Mouse (Mus musculus) frontal cortex, postnatal 14 days (tissue): ENCODE measurements at regions not wholly inside any gene's neighbourhood (a gene's known extent, or its start where the extent isn't known, plus 50 kb on each side); places are given as distances from the start of the nearest gene placed in this dataset.

ENCODE experiments used
- DNase-seq, 2 experiments: peaks; one replicate each; pipeline ENCODE4 v3.0.0; 2022; ENCODE audit warnings: low spot score in 2 of 2

DNA sequence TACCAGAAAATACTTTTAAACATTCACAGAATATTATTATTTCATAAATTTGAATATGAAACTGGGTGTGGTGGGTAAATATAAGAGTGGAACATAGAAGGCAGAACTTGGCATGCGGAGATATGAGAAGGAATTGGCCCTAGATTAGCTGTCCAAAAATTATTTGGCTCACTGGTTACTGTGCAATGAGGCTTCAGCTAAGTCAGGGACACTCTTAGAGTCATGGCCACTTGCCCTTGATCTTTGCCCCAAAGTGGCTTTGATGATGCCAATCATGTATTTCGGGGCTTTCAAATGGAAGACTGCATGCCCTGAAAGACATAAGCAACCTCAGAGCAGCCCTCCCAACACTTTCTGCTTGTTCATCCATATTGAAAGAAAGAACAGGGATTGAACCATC lies 76.9 kb downstream of the Pxdc1 start:
- DNase-seq, result no peak

DNA sequence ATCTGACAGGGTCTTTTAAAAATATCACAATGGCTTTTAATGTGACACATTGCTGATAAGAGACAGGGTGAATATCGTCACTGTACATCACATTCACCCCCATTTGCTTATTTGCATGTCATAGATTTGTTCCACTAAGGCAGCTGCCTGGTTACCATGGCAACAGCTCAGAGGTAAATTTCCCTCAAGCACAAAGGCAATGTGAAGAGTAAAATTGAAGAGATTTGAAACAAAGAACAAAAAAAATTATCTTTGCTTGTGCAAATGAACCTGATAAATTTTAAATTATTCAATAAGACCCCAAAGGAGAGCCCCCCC lies 77.3 kb downstream of the Pxdc1 start:
- DNase-seq, result peak in 1 of 2 experiments; percentile 18

DNA sequence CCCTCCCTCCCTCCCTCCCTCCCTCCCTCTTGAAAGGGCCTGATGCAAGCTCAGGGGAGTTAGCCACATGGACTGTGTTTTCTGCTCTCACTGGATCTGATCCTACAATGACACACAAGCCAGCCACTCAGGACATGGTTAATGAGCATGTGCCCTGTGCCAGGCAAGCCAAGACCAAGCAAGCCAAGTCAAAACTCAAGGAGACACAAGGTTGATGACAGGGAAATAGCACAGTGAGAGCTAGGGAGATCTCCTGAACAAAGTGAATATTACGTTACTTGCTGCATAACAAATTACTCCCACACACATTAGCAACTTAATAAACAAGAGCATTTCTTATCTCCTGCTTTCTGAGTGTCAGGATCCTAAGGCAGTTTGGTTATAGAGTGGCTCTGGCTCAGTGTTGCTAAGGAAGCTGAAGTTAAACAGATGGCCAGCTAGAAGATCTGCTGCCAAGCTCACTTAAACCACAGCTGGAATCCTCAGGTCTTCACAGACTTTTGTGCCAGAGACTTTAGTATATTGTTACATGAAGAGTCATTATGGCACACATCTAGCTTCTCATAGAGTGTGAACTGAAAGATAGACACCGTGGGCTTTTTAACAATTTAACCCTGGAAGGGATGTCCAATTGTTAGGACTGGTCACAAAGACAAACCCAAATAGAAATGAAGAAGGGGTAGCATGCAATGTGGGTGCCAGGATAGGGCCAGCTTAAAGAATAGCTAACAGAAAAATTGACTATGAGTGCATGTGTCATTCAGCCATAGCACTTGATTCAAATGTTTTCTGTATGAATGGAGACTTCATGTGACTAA lies 77.9 kb downstream of the Pxdc1 start:
- DNase-seq, result no peak

DNA sequence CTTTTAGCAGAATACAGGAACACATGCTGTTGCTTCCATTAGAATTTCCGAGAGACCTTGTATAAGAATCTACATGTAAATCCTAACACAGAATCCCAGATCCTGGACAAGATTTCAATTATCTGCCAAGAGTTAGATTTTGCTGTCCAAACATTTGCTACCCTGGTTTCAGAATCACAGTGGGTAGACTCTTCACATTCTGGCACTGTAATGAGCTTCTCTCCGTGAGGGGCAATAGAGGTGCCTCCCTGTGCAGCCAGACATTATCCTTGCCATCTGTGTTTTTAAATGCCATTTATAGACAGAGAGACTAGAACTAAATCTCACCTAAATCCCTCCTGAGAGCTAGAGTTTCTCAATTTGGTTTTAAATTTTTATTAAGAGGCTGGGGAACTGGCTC lies 84.0 kb downstream of the Pxdc1 start:
- DNase-seq, result no peak

DNA sequence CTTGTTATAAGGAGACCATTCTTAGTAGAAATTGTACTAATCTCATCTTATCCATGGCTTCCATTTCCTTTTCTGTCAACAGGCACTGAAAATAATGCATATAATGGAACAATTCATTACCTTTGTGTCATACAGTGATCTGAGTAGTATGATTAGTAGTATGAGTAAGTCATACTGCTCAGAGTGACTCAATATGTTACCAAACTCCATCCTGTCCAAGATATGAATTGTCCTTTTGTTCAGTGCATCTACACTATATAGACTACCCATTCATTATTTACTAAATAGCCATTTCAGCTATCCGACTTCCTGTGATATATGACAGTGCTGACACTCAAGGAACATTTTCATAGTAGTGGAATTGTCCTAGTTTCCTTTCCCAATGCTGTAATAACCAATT lies 86.6 kb downstream of the Pxdc1 start:
- no peak for DNase-seq

DNA sequence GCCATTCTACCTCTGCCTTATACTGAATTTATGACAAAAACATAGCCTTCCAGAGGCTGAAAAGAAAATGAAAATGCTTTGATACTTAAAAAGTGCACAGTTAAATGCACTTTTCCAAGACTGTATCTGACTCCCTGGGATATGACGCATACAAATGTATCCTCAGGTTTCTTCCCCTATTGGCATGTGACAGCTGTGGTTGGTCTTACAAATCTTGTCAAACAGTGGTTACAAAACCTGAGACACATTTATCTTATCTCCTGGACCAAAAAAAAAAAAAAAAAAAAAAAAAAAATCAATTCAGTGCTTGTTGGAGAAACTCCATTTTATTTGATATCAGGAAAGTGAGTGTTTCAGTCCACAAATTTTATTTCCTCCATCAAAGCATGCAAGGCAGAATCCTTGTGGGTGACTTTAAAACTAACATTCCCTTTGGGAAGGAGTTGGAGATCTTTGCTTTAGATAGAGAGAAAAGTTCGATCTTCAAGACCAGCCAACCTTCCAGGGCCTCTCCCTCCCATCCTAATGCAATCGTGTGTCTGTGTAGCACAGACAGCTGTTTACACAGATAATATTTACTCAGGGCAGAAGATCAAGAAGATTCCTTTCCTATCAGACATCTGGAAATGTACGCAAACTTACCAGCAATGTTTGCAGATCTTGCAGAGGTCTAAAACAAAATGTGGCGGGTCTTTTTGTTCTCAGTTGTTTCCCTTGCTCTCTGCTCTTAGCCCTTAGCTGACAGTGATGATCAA lies 103.0 kb downstream of the Pxdc1 start:
- no peak for DNase-seq

DNA sequence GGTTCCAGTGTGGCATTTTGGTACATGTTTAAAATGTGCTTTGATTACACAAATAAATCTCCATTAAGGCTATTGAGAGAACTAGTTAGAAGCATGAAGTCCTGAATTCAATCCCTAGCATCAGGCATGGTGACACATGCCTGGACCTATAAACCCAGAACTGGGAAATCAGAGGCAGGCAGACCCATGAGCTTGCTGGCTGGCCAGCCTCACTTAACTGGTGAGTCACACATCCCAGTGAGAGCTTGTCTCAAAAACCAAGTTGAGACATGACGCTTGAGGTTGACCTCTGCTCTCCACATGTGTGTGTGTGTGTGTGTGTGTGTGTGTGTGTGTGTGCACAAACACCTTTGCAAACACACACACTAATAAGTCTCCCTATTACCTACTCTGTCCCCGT lies 112.6 kb downstream of the Pxdc1 start:
- no peak for DNase-seq

DNA sequence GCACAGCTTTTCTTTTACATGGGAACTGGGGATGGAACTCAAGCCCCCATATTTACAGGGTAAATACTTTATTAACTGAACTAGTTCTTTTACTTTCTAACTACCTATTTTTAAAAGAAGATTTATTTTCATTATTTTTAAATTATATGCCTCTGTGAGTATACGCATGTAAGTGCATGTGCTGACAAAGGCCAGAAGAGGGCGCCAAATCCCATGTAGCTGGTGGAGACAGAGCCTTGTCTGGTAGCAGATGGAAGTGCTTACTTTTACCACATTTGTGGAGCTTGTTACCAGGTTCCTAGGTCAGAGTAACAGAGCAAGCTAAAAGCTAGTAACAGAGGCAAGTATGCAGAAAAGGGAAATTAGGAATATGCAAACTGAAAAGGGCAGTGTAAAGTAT lies 119.4 kb downstream of the Pxdc1 start:
- no peak for DNase-seq

DNA sequence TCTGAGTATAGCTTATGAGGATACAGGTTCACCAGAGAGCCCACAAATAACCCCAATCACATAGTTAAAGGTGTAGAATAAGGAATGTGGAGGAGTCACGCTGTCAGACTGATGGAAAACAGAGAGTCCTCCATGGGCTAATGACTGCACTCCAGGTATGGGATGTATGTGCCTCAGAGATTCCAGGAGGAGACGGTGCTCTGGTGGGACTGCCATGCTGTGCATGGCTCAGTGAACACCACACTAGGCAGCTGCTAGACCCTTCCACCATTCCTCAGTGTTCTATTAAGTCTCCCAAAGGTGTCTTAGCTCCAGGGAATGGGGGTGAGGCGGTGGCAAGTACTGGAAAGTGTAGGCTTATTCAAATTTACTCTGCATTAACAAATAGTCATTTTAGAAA lies 142.0 kb downstream of the Pxdc1 start:
- DNase-seq, result no peak

DNA sequence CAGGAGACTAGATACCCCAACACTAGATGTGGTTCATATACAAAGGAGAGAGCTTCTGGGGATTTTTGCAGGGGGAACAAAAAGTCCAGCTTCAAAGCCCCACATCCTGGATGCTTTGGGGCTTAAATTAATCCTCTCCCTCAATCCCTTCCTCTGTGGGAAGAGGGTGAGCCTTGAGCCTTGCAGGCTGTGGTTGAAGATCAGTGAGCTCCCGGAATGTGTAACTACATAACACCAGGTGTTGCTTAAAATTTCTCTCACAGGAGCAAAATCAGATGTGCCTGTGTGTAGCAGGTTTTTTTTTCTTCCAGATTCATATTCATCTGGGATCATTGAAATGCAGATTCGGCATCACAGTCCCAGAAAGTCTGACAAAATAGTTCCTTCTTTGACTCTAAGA lies 146.1 kb downstream of the Pxdc1 start:
- DNase-seq, result no peak

DNA sequence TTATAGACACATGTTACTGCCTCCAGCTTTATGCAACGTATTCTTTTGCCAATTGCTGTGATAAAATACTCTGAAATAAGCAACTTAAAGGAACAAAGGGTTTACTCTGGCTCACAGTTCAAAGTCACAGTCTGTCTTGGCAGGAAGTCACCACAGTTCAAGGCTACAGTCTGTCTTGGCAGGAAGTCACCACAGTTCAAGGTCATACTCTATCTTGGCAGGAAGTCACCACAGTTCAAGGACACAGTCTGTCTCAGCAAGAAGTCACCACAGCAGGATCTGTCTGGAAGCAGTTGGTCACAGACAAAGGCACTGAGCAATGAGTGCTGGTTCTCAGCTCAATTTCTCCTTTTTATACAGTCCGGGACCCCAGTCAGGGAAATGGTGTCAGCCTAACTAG lies 147.4 kb downstream of the Pxdc1 start:
- DNase-seq, result no peak

DNA sequence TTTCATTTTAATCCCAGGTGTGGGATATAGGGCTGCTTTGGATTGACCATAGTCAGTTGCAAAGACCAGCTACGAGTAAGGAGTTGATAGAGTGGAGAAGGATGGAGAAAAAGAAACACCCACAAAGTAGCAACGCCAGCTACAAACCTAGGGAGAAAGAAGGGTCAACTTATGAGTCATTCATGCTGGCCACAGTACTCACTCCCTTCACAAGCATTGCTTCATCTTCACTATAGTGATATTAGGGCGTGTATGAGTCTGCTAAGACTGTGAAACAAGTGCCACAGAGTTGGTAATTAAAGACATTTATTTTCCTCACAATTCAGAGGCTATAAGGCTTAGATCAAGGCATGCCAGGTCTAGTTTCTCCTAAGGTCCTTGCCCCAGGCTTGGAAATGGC lies 148.4 kb downstream of the Pxdc1 start:
- DNase-seq, result no peak

DNA sequence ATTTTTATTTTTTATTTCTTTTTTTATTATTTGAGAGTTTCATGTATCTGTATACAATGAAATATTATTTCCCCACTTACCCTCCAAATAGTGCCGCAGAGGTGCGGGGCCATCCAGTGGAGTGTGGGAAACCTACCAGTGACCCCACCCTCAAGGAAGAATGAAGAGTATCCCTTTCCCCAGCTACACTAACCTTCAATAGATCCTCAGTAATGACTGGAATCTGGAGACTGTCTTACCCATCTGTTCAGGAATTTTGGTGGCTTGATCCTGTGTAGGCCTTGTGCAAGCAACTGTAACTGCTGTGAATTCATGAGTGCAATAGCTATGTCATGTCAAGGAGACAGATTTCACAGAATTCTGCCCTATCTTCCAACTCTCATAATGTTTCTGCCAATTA lies 153.9 kb upstream of the Slc22a23 start:
- DNase-seq, result no peak

DNA sequence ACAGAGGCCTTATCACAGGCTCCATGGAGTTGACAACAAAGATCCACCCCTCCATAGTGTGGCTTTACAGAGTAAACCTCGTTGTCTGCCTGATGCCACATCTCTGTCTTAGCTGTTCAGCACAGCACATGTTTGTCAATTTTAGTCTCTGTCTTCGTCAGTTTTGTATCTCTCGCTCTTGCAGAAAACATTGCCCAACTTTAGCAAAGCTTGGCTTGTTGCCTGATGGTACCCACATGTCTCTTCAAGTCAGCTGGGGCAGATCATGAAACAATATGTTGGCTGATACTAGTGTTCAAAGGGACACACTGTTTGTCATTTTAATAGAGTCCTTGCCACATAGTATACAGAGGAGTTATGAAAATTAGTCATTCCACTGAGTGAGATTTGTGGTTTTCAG lies 152.7 kb upstream of the Slc22a23 start:
- no peak for DNase-seq

DNA sequence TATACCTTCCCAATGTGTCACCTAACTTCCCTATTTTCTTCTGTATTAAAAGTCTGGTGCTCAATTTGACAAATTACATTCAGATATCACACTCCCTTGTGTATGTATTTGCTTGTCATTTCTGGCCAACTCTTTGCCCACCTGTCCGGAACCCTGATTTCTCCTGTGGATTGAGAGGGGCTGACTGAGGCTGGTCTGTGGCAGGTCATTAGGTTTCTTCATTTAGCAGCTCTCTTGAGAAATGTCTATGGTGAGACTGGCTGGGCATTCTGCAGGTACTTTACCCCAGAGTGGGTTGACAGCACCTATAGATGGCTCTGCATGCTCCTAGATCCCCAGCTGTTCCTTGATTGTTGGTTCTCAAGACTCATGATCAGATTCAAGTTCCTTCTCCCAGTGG lies 139.8 kb upstream of the Slc22a23 start:
- no peak for DNase-seq

DNA sequence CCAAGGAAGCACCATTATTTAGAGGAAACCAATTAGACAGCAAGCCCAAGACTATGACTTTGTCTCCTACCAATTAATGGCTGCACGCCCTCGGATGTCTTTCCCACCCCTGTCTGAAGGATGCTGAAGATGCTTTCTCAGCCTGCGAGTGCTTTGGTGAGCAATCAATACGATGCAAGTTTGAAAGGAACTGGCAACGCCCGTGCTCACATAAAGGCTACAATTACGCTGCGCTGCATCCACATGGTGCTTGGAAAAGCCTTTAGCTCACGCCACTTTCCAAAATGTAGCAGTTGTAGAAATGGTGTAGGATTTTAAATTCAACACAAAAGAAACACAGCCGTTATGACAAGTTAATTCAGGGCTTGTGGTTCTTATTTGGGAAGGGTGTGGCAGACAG lies 136.5 kb upstream of the Slc22a23 start:
- DNase-seq, result no peak

DNA sequence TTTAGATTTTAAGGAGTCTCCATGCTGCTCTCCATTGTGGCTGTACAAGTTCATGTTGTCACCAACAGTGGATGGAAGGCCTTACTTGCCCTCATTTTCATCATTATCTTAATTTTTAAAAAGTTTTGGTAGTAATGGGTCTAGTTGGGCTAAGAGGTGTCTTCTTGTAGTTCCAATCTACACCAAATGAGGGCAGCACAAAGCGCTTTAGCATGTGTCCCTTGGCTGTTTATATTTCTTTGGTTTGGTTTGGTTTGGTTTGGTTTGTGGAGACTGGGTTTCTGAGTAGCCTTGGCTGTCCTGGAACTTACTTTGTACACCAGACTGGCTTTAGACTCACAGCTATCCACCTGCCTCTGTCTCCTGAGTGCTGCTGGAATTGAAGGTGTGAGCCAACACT lies 125.4 kb upstream of the Slc22a23 start:
- DNase-seq, result no peak

DNA sequence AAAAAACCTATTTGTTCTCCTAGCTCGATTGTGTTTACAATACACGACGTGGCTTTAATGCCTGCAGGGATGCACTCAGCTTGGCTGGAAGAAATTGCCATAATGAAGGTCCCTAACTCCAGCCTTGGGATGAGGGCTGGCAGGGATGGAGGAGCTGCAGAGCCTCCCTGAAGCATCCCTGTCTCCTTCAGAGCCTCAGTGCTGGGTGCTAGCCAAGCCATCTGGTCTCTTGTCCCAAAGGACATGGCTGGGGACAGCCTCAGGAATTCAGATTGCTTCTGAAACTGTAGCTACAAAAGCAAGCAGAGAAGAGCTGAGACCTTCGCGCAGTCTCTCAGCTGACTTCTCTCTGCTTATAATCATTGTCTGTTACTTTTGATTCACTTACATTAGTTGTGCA lies 124.6 kb upstream of the Slc22a23 start:
- DNase-seq, result no peak

DNA sequence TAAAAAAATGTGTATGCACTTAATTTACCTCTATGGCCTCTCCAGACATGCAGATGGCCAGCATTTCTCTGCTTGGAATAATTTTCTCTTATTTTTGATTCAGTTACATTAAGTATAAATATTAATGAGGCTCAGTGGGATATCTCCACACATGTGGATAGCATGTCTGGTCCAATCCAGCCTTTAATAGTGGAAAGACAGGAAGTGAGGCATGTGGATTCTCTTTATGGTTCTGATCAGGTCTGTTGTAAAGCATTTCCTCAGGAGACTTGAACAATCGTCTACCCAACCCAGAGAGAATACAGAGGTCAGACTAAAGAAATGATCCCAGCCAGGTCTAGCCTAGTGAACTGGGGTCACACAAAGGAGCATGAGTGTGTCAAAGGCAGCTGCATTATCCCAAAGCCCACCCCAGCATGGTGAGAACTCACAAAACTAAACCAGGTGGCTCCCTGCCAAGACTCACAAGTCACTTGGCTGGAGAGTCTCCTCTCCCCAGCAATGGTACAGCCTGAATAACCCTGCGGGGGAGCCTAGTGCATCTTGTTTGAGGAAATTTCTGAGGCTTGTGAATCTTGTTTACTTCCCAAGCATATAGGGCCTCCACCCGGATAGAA lies 123.3 kb upstream of the Slc22a23 start:
- no peak for DNase-seq

DNA sequence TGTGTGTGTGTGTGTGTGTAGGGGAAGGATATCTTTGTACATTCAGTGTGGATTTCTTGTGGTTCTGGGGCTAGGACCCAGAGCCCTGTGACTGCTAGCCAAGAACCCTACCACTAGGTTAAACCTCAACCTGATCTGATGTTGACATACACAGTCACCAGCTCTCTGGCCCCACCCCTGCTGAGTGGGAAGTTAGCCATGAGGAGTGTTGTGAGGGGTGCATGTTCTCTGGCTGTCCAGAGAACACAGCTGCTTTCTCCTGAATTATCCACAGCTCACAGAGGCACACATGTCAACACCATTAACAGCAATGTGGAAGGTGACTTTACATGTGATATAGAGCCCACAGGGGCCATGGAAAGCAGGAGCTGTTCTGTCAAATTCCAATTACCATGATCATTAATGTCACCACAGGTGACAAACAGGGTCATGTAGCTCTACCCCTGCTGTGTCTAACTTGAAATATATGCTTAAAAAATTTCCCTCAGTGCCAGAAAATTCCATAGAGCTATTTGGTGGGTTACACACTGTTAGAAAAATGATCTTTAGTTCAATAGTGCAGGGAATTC lies 121.0 kb upstream of the Slc22a23 start:
- DNase-seq, result no peak

DNA sequence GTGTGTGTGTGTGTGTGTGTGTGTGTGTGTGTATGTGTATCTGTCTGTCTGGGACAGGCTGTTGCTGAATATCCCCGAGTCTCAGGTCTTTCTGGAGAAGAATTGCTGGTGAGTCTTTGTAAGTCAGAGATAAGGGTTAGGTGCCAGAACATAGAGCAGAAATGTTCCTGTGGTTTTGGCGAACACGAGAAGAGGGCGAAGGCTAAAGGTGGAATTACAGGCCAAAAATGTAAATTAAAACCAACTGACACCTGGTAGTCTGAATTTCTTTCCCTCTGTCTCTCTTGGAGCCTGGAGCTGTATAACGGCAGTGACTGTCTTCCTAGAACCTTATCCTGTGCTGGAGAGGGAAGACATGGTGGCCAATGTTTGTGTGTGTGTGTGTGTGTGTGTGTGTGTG lies 120.5 kb upstream of the Slc22a23 start:
- DNase-seq, result no peak

DNA sequence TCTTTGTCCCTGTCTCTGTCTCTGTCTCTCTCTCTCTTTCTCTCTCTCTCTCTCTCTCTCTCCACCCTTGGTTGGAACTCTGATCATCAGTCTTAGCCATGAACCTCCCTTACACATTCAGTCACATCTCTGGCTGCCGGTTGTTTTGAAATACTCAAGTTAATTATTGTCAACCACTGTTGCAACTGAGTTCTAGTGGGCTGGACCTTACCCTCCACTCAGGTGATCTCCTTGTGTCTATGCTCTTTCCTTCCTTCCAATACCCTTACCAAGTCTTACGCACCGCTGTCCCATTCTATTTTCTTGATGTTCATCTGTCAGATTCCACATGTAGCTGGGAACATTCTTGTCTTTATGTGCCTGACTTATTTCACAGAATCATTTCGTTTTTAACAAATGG lies 119.2 kb upstream of the Slc22a23 start:
- DNase-seq, result no peak
